Mouse (Mus musculus): ENCODE measurements around the gene Rrp9. TPM values are rescaled to one million over a fixed set of nuclear protein-coding genes. Genes with fewer than 3 reads are reported as not detected.

Rrp9 gene
- polyA plus RNA-seq, 1 experiment from 2014 or later, result 29.7 TPM

DNA sequence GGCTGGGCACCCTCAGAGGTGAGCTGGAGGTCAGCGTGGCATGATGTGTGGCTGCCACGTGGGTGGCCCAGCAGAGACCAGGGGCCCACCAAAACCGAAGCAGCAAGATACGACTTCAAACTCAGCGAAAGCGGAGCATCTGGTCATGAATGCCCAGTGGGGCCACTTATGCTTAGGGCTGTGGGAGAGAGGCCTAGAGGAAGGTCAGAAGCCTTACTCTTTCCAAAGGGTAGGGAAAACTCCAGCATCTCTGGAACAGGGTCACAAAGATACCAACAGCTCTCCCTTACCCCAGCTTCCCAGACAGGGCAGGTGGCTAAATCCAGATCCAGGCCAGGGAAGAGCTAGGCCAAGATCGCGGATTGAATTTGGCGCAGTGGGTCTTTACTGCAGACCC is 18.6 kb upstream of the Rrp9 start:
- H3K4me1 ChIP-seq, result peaks cover 64% of the 10 kb centered on the region
- peak overlapping the region; percentile 68 for H3K4me3 ChIP-seq

DNA sequence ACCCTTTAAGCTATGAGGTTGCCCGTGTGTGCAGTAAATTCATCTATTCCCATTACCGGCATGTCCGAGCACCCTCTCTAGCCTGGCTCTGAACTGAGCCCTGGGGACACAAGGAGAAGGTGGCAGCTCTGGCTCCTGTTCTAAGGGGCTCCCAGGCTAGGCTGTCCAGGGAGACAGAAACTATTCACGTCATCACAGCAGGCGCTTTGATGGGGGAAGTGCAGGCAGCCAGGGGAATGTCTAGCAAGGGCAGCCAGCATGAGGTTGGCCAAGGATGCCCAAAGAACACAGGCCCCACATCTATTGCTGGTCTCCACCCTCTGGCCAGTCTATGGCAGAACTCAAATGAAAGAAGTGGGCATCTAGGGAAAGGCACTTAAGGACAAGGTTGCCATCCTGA is 17.8 kb upstream of the Rrp9 start:
- H3K9ac ChIP-seq, result peak overlapping the region; percentile 52

More for the DNA sequence above, 18.6 kb upstream of the Rrp9 start:
- Histone ChIP-seq H3K9ac (peak overlapping the region; percentile 88), H3K27me3 (replicated peaks) (no peaks in the 10 kb centered on the region), H3K27ac (replicated peaks) (peak overlapping the region; percentile 84), H3K36me3 (peaks cover 33% of the 10 kb centered on the region), H3K9me3 (no peaks in the 10 kb centered on the region), H3K4me2 (peak overlapping the region; percentile 95)
- no peak for ATAC-seq (ENCODE audit: extremely low read depth, insufficient number of reproducible peaks, low FRiP score, low TSS enrichment)
- 56% methylated on average over 9 of the region's 9 CpGs for WGBS

GRCm38 (mm10) chr9:106459946-106460345 is 15.8 kb upstream of the Rrp9 start:
- WGBS, result 72% methylated on average over 15 of the region's 15 CpGs
- Histone ChIP-seq H3K4me1 (peaks cover 53% of the 10 kb centered on the region), H3K27me3 (replicated peaks) (peaks cover 11% of the 10 kb centered on the region; the same call in 1 of the 2 replicates), H3K9ac (no peak overlapping the region), H3K4me2 (no peak overlapping the region), H3K36me3 (peaks cover 53% of the 10 kb centered on the region), H3K4me3 (no peak overlapping the region), H3K9me3 (no peaks in the 10 kb centered on the region), H3K27ac (replicated peaks) (no peak overlapping the region)
- no peak for ATAC-seq (ENCODE audit: extremely low read depth, insufficient number of reproducible peaks, low FRiP score, low TSS enrichment)

More for the DNA sequence above, 17.8 kb upstream of the Rrp9 start:
- H3K4me2 ChIP-seq, result no peak overlapping the region; the same call in 1 of the 2 replicates
- ATAC-seq (ENCODE audit: extremely low read depth, insufficient number of reproducible peaks, low FRiP score, low TSS enrichment), result no peak
- no peaks in the 10 kb centered on the region for H3K9me3 ChIP-seq
- 64% methylated on average over 5 of the region's 5 CpGs for WGBS
- no peak overlapping the region for H3K4me3 ChIP-seq
- peaks cover 39% of the 10 kb centered on the region for H3K36me3 ChIP-seq
- H3K27me3 ChIP-seq (replicated peaks), result no peaks in the 10 kb centered on the region; the same call in 1 of the 2 replicates
- H3K4me1 ChIP-seq, result peaks cover 56% of the 10 kb centered on the region
- H3K27ac ChIP-seq (replicated peaks), result 0 out of 2 replicates have a peak overlapping the region, but pooled peaks have one; percentile 84

DNA sequence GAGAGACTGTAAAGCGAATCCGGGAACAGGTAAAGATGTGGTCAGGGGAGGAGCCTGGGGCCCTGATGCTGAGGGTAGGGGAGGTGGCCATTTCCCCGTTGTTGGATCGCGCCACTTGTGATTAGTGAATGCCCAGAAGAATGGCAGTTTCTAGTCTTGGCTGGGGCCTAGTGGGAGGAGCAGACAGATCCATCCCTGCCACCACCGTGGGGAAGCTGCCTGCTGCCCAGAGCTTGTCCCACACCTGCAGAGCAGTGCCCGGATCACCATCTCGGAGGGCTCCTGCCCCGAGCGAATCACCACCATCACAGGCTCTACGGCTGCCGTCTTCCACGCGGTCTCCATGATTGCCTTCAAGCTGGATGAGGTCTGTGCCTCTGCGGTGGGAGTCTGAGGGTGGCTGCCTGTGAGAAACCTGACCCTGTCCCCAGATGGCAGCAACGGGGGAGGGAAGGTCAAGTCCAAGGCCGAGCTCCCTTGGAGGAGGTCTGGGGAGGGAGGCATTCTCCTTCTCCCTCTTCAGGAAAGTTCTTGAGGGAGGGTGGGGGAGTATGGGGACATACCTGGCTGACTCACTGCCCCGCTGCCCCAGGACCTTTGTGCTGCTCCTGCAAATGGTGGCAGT is 15.2 kb upstream of the Rrp9 start:
- Histone ChIP-seq H3K4me3 (no peak overlapping the region), H3K27me3 (replicated peaks) (peaks cover 13% of the 10 kb centered on the region; the same call in 1 of the 2 replicates), H3K27ac (replicated peaks) (no peak overlapping the region), H3K4me2 (no peak overlapping the region), H3K36me3 (peaks cover 53% of the 10 kb centered on the region), H3K9me3 (no peaks in the 10 kb centered on the region), H3K9ac (no peak overlapping the region), H3K4me1 (peaks cover 52% of the 10 kb centered on the region)
- no peak for ATAC-seq (ENCODE audit: extremely low read depth, insufficient number of reproducible peaks, low FRiP score, low TSS enrichment)
- 74% methylated on average over 18 of the region's 18 CpGs for WGBS

- H3K27ac ChIP-seq (replicated peaks), result no peak overlapping the region
- ATAC-seq (ENCODE audit: extremely low read depth, insufficient number of reproducible peaks, low FRiP score, low TSS enrichment), result no peak
- H3K36me3 ChIP-seq, result peaks cover 53% of the 10 kb centered on the region
- H3K27me3 ChIP-seq (replicated peaks), result peaks cover 18% of the 10 kb centered on the region
- 83% methylated on average over 9 of the region's 9 CpGs for WGBS
- H3K4me3 ChIP-seq, result no peak overlapping the region
- no peak overlapping the region for H3K9ac ChIP-seq
- H3K4me1 ChIP-seq, result peaks cover 51% of the 10 kb centered on the region
- no peak overlapping the region for H3K4me2 ChIP-seq
- H3K9me3 ChIP-seq, result no peaks in the 10 kb centered on the region
Measured at GRCm38 (mm10) chr9:106461026-106461415, 14.7 kb upstream of the Rrp9 start.

DNA sequence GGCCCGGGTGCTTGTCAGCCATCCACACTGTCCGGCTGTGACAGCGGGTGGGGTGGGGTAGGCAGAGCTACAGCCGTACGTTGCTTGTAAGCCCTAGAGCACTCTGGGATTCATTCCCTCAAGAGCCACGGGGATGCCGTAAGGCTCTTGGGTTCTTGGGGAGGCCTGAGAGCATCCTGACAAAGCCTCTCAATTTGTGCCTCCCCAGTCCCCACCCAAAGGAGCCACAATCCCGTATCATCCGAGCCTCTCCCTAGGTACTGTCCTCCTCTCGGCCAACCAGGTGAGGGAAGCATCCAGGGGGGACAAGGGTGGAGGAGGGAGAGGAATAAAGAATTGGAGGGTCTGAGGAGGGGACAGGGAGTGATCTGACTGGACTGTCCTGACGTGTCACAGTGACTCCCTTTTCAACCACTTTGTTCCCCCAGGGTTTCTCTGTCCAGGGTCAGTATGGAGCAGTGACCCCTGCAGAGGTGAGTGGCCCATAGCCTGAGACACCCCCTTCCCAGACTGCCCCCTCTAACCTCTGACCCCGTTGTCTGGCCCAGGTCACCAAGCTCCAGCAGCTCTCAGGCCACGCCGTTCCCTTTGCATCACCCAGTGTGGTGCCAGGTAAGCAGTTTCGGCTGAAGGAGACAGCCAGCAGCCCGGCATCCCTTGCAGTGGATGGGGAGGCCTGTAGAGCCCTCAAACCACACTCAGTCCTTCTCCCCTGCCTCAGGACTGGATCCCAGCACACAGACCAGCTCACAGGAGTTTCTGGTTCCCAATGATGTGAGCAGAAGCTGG is 13.9 kb upstream of the Rrp9 start:
- peaks cover 43% of the 10 kb centered on the region for H3K4me1 ChIP-seq
- no peak overlapping the region for H3K9ac ChIP-seq
- peaks cover 21% of the 10 kb centered on the region for H3K27me3 ChIP-seq (replicated peaks)
- H3K4me2 ChIP-seq, result no peak overlapping the region
- H3K27ac ChIP-seq (replicated peaks), result no peak overlapping the region
- no peak for ATAC-seq (ENCODE audit: extremely low read depth, insufficient number of reproducible peaks, low FRiP score, low TSS enrichment)
- WGBS, result 79% methylated on average over 16 of the region's 16 CpGs
- H3K4me3 ChIP-seq, result no peak overlapping the region
- H3K36me3 ChIP-seq, result peaks cover 53% of the 10 kb centered on the region
- no peaks in the 10 kb centered on the region for H3K9me3 ChIP-seq

- peaks cover 37% of the 10 kb centered on the region for H3K4me1 ChIP-seq
Measured at GRCm38 (mm10) chr9:106462430-106462800, 13.3 kb upstream of the Rrp9 start.

DNA sequence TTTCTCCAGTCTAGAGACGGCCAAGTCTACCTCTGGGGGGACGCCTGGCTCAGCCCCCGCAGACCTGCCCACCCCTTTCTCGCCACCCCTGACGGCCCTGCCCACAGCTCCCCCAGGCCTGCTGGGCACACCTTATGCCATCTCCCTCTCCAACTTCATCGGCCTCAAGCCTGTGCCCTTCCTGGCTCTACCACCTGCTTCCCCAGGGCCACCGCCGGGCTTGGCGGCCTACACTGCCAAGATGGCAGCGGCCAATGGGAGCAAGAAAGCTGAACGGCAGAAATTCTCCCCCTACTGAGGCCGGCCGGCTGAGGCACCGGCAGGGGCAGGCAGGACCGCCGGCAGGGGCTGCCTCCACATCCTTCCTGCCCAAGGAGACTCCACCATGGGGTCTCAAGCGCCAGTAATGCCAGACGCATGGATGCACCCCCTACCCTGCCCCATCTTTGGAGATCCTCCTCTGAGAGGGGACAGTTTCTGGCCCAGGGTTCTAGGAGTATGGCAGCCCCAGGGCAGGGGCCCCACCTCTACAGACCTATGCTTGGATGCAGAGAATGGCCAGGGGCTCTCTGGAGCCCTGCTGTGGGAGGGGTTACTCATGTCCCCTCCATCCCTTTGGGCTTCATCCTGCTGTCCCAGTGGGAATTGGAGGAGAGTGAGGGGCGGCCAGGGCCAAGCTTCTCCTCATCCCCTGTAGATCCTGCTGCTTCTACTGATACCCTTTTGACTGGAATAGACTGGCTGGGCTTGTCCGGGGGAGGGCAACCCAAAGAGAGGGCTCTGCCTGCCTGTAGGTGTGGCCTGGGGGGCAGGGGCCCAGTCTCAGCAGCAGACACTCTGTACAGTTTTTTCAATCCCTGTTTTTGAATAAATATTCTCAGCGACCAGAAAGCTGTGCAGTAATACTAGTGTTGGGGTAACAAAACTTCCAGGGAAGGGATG is 12.4 kb upstream of the Rrp9 start:
- no peak for ATAC-seq (ENCODE audit: extremely low read depth, insufficient number of reproducible peaks, low FRiP score, low TSS enrichment)
- H3K27me3 ChIP-seq (replicated peaks), result peaks cover 21% of the 10 kb centered on the region
- H3K4me2 ChIP-seq, result no peak overlapping the region
- H3K9me3 ChIP-seq, result no peaks in the 10 kb centered on the region
- 81% methylated on average over 21 of the region's 21 CpGs for WGBS
- no peak overlapping the region for H3K27ac ChIP-seq (replicated peaks)
- H3K36me3 ChIP-seq, result peaks cover 46% of the 10 kb centered on the region
- H3K4me3 ChIP-seq, result no peak overlapping the region
- no peak overlapping the region for H3K9ac ChIP-seq
- H3K4me1 ChIP-seq, result peaks cover 28% of the 10 kb centered on the region

More at GRCm38 (mm10) chr9:106462430-106462800, 13.3 kb upstream of the Rrp9 start:
- Histone ChIP-seq H3K36me3 (peaks cover 53% of the 10 kb centered on the region), H3K27me3 (replicated peaks) (peaks cover 21% of the 10 kb centered on the region), H3K4me3 (no peak overlapping the region), H3K4me2 (no peak overlapping the region), H3K27ac (replicated peaks) (no peak overlapping the region), H3K9ac (no peak overlapping the region), H3K9me3 (no peaks in the 10 kb centered on the region)
- 85% methylated on average over 12 of the region's 12 CpGs for WGBS
- no peak for ATAC-seq (ENCODE audit: extremely low read depth, insufficient number of reproducible peaks, low FRiP score, low TSS enrichment)

DNA sequence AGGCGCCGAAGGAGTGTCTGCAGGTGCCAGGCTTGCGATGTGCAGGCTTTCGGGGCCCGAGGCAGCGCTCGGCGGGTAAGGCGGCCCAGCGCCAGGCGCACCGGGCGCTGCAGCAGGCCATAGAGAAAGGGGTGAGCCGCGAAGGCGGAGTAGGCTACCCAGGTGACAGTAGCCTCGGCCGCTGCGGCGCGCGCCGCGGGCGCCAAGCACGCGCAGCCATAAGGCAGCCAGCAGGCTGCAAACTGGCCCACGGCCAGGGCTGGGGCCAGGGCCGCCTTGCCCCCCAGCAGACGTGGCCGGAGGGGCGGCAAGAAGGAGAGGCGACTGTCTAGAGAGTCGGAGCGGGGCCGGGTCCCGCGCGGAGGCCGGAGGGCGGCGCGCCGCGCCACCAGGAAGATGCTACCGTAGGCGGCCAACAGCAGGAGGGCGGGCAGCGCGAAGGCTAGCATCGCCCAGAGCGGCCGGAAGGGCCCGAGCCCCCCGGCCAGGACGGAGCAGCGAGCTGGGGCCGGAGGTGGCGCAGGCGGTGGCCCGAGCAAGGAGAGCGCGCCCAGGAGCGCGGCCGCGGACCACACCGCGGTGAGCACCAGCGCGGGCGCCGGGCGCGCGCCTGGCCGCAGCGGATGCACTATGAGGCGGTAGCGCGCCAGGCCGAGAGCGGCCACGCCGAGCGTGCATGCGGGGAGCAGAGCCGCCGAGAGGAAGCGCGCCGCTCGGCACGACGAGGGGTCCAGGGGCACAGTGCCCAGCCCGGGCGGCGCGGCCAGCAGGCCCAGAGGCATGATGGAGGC is 10.8 kb upstream of the Rrp9 start:
- peak; percentile 23; the same call in 1 of the 2 replicates for ATAC-seq (ENCODE audit: extremely low read depth, insufficient number of reproducible peaks, low FRiP score, low TSS enrichment)
- Histone ChIP-seq H3K27me3 (replicated peaks) (peaks cover 21% of the 10 kb centered on the region), H3K9me3 (no peaks in the 10 kb centered on the region), H3K4me2 (peak overlapping the region; percentile 98), H3K9ac (peak overlapping the region; percentile 84), H3K4me1 (peaks cover 18% of the 10 kb centered on the region), H3K36me3 (peaks cover 41% of the 10 kb centered on the region), H3K27ac (replicated peaks) (peak overlapping the region; percentile 46), H3K4me3 (peak overlapping the region; percentile 65)
- WGBS, result 2% methylated on average over 99 of the region's 99 CpGs

DNA sequence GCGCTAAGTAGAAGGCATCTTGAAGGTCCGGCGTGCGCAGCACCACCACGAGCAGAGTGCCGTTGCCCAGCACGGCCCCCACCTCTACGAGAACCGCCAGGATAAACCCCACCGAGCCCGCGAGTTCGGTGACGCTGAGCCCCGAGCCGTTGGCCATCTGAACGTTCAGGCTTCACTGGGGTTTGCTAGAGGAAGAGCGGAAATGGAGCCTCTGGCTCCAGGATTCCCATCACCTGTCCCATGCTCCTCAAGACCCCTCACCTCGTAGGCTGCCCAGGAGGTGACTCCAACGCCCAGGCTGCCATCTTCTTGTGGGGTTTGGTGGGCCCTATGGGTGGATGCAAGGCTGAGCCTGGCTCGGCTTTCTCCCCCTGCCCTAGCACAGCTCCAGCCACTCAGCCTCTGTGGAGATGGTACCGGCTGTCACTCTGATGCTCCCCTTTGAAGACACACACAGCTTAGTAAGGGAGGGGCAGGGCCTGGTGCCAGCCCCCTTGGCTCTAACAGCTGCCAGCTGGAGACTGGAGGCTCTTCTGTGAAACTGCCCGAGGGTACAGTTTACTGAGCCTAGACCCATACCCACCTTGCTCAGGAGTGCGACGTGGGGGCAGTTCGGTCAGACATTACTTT is 10.1 kb upstream of the Rrp9 start, which contains the start of gene Gpr62:
Gpr62 (minus strand) TSS at position 368 of the 630 bp plus-strand sequence.
- 33% methylated on average over 26 of the region's 26 CpGs for WGBS
- H3K9me3 ChIP-seq, result no peaks in the 10 kb centered on the region
- peak within 1 kb of the TSS; percentile 46 for H3K27ac ChIP-seq (replicated peaks)
- H3K4me2 ChIP-seq, result peak within 1 kb of the TSS; percentile 98
- ATAC-seq (ENCODE audit: extremely low read depth, insufficient number of reproducible peaks, low FRiP score, low TSS enrichment), result no peak
- peak within 1 kb of the TSS; percentile 84 for H3K9ac ChIP-seq
- peaks cover 21% of the 10 kb centered on the region for H3K27me3 ChIP-seq (replicated peaks)
- H3K4me3 ChIP-seq, result peak within 1 kb of the TSS; percentile 65
- peaks cover 18% of the 10 kb centered on the region for H3K4me1 ChIP-seq
- H3K36me3 ChIP-seq, result peaks cover 33% of the 10 kb centered on the region

Measured in heart, embryonic 13.5 days (tissue).